Mouse (Mus musculus): ENCODE measurements around the gene Gigyf2. TPM values are rescaled to one million over a fixed set of nuclear protein-coding genes. Genes with fewer than 3 reads are reported as not detected.

The Gigyf2 gene
- polyA plus RNA-seq, 1 experiment from 2014 or later: 26.9 TPM

DNA sequence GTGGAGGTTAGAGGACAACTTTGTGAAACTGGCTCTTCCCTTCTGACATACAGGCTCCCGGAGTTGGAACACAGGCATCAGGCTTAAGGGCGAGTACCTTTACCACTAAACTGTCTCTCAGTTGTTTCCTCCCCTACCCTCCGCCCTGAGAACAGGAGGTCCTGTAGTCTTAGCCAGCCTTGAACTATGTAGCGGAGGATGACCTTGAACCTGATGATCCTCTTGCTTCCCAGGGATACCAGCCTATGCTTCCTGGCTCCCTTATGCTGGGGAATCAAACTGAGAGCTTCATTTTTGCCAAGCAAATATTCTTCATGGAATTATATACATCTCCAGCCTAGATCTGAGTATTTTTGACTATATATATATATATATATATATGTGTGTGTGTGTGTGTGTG, 5.0 kb downstream of the Gigyf2 start:
- no peak overlapping the region for H3K4me3 ChIP-seq (ENCODE audit: low read depth, low read length)
- H3K4me1 ChIP-seq (ENCODE audit: control insufficient read depth, insufficient read depth, low read length): peaks cover 3% of the 10 kb centered on the region; the same call in 1 of the 2 replicates
- H3K9me3 ChIP-seq (replicated peaks; ENCODE audit: control insufficient read depth, low read length): no peaks in the 10 kb centered on the region
- no peak for ATAC-seq (replicated peaks; ENCODE audit: insufficient number of reproducible peaks, low FRiP score, low TSS enrichment)
- H3K4me2 ChIP-seq: no peak overlapping the region
- no peaks in the 10 kb centered on the region for H3K36me3 ChIP-seq (ENCODE audit: control insufficient read depth, insufficient read depth, low read length)
- WGBS (ENCODE audit: insufficient replicate concordance): 90% methylated on average over 4 of the region's 4 CpGs
- H3K27me3 ChIP-seq (ENCODE audit: control insufficient read depth, insufficient read depth, low read length): no peaks in the 10 kb centered on the region
- H3K27ac ChIP-seq (ENCODE audit: low read depth, low read length): no peak overlapping the region
- no peak overlapping the region for H3K9ac ChIP-seq (ENCODE audit: low read depth, low read length)

GRCm38 (mm10) chr1:87350576-87350975, 23.8 kb downstream of the Gigyf2 start:
- Histone ChIP-seq H3K4me2 (no peak overlapping the region), H3K27me3 (ENCODE audit: control insufficient read depth, insufficient read depth, low read length) (no peaks in the 10 kb centered on the region), H3K27ac (ENCODE audit: low read depth, low read length) (no peak overlapping the region), H3K4me1 (ENCODE audit: control insufficient read depth, insufficient read depth, low read length) (no peaks in the 10 kb centered on the region), H3K36me3 (ENCODE audit: control insufficient read depth, insufficient read depth, low read length) (no peaks in the 10 kb centered on the region), H3K9me3 (replicated peaks; ENCODE audit: control insufficient read depth, low read length) (no peaks in the 10 kb centered on the region), H3K9ac (ENCODE audit: low read depth, low read length) (no peak overlapping the region), H3K4me3 (ENCODE audit: low read depth, low read length) (no peak overlapping the region)
- WGBS (ENCODE audit: insufficient replicate concordance): 87% methylated on average over 2 of the region's 2 CpGs
- no peak for ATAC-seq (replicated peaks; ENCODE audit: insufficient number of reproducible peaks, low FRiP score, low TSS enrichment)

- H3K4me3 ChIP-seq (ENCODE audit: low read depth, low read length): no peak overlapping the region
- ATAC-seq (replicated peaks; ENCODE audit: insufficient number of reproducible peaks, low FRiP score, low TSS enrichment): no peak
- H3K27ac ChIP-seq (ENCODE audit: low read depth, low read length): no peak overlapping the region
- 73% methylated on average over 1 of the region's 1 CpGs for WGBS (ENCODE audit: insufficient replicate concordance)
- no peak overlapping the region for H3K9ac ChIP-seq (ENCODE audit: low read depth, low read length)
- peaks cover 7% of the 10 kb centered on the region for H3K36me3 ChIP-seq (ENCODE audit: control insufficient read depth, insufficient read depth, low read length)
- no peaks in the 10 kb centered on the region for H3K4me1 ChIP-seq (ENCODE audit: control insufficient read depth, insufficient read depth, low read length)
- no peak overlapping the region for H3K4me2 ChIP-seq
- H3K27me3 ChIP-seq (ENCODE audit: control insufficient read depth, insufficient read depth, low read length): no peaks in the 10 kb centered on the region
- H3K9me3 ChIP-seq (replicated peaks; ENCODE audit: control insufficient read depth, low read length): no peaks in the 10 kb centered on the region
Measured at GRCm38 (mm10) chr1:87360276-87360675, 33.5 kb downstream of the Gigyf2 start.

DNA sequence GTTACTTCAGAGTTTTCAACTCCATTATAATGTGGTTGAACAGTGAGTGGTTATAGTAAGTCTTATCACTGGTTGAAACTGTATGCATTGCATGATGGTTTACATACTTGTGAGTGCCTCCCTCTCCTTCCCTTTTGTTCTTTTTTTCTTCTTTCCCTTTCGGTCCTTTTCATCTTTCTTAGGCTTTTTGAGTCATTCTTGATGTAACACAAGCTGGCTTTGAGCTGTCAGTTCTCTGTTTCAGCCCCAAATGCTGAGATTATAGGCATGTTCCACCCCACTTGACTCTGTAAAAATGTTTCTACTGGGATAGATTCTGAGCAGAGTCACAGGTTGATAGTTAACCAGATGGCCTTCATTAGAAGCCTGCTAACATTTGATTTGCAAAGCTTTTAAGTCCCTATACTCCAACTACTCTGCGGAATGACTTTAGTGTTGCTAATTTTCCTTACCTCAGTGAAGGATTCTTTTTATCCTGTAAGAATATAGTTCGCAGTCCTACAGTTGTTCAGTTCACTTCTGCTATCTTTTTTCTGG, 51.3 kb downstream of the Gigyf2 start:
- Histone ChIP-seq H3K4me1 (ENCODE audit: control insufficient read depth, insufficient read depth, low read length) (no peaks in the 10 kb centered on the region), H3K9ac (ENCODE audit: low read depth, low read length) (no peak overlapping the region), H3K9me3 (replicated peaks; ENCODE audit: control insufficient read depth, low read length) (no peaks in the 10 kb centered on the region), H3K4me2 (no peak overlapping the region), H3K27ac (ENCODE audit: low read depth, low read length) (no peak overlapping the region), H3K36me3 (ENCODE audit: control insufficient read depth, insufficient read depth, low read length) (peaks cover 7% of the 10 kb centered on the region; the same call in 1 of the 2 replicates), H3K4me3 (ENCODE audit: low read depth, low read length) (no peak overlapping the region), H3K27me3 (ENCODE audit: control insufficient read depth, insufficient read depth, low read length) (no peaks in the 10 kb centered on the region)
- 91% methylated on average over 3 of the region's 3 CpGs for WGBS (ENCODE audit: insufficient replicate concordance)
- no peak for ATAC-seq (replicated peaks; ENCODE audit: insufficient number of reproducible peaks, low FRiP score, low TSS enrichment)

DNA sequence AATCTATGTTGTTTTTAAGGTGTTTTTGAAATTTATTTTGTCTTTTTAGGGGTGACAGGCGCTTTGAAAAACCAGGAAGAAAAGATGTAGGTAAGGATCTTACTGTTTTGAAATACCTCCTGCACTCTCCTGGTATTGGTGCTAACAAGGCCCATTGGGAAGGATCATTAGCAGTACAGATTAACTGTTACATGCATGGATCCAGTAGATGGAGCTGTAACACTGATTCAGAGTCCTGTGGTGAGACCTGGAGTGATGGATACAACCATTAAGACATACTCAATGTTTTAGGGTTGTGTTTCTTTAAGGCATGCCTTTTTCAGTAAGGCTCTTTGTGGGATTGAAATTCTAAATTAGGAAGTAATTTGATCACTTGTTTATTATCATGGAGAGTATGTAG, 53.1 kb downstream of the Gigyf2 start:
- H3K9ac ChIP-seq (ENCODE audit: low read depth, low read length): no peak overlapping the region
- no peaks in the 10 kb centered on the region; the same call in 1 of the 2 replicates for H3K36me3 ChIP-seq (ENCODE audit: control insufficient read depth, insufficient read depth, low read length)
- no peak for ATAC-seq (replicated peaks; ENCODE audit: insufficient number of reproducible peaks, low FRiP score, low TSS enrichment)
- no peaks in the 10 kb centered on the region for H3K27me3 ChIP-seq (ENCODE audit: control insufficient read depth, insufficient read depth, low read length)
- no peak overlapping the region for H3K4me3 ChIP-seq (ENCODE audit: low read depth, low read length)
- no peak overlapping the region for H3K4me2 ChIP-seq
- no peaks in the 10 kb centered on the region for H3K9me3 ChIP-seq (replicated peaks; ENCODE audit: control insufficient read depth, low read length)
- WGBS (ENCODE audit: insufficient replicate concordance): 85% methylated on average over 1 of the region's 1 CpGs
- H3K27ac ChIP-seq (ENCODE audit: low read depth, low read length): no peak overlapping the region
- no peaks in the 10 kb centered on the region for H3K4me1 ChIP-seq (ENCODE audit: control insufficient read depth, insufficient read depth, low read length)

DNA sequence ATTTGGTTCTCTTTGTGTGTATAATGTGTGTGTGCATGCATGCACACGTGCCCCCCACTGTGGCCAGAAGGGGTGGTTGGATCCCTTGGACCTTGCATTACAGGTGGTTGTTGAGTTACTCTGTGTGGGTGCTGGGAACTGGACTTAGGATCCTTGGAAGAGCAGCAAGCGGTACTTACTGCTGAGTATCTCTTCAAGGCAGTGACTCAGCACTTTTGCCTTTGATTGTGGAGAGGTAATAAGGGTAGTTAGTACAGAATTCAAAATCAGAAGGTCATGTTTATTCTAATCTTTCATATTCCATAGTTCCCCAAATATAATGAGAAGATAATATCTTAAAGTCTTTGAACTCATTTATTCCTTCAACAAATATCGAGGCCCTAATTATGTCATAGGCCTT, 54.4 kb downstream of the Gigyf2 start:
- no peaks in the 10 kb centered on the region for H3K9me3 ChIP-seq (replicated peaks; ENCODE audit: control insufficient read depth, low read length)
- H3K36me3 ChIP-seq (ENCODE audit: control insufficient read depth, insufficient read depth, low read length): no peaks in the 10 kb centered on the region
- no peak overlapping the region for H3K4me2 ChIP-seq
- H3K27me3 ChIP-seq (ENCODE audit: control insufficient read depth, insufficient read depth, low read length): no peaks in the 10 kb centered on the region
- H3K4me3 ChIP-seq (ENCODE audit: low read depth, low read length): no peak overlapping the region
- 90% methylated on average over 3 of the region's 3 CpGs for WGBS (ENCODE audit: insufficient replicate concordance)
- no peak overlapping the region for H3K27ac ChIP-seq (ENCODE audit: low read depth, low read length)
- no peak overlapping the region for H3K9ac ChIP-seq (ENCODE audit: low read depth, low read length)
- H3K4me1 ChIP-seq (ENCODE audit: control insufficient read depth, insufficient read depth, low read length): no peaks in the 10 kb centered on the region
- no peak for ATAC-seq (replicated peaks; ENCODE audit: insufficient number of reproducible peaks, low FRiP score, low TSS enrichment)

- Histone ChIP-seq H3K4me1 (ENCODE audit: control insufficient read depth, insufficient read depth, low read length) (no peaks in the 10 kb centered on the region), H3K4me3 (ENCODE audit: low read depth, low read length) (no peak overlapping the region), H3K4me2 (no peak overlapping the region), H3K9me3 (replicated peaks; ENCODE audit: control insufficient read depth, low read length) (no peaks in the 10 kb centered on the region), H3K27ac (ENCODE audit: low read depth, low read length) (no peak overlapping the region), H3K27me3 (ENCODE audit: control insufficient read depth, insufficient read depth, low read length) (no peaks in the 10 kb centered on the region), H3K36me3 (ENCODE audit: control insufficient read depth, insufficient read depth, low read length) (peaks cover 3% of the 10 kb centered on the region), H3K9ac (ENCODE audit: low read depth, low read length) (no peak overlapping the region)
- no peak for ATAC-seq (replicated peaks; ENCODE audit: insufficient number of reproducible peaks, low FRiP score, low TSS enrichment)
- 65% methylated on average over 9 of the region's 9 CpGs for WGBS (ENCODE audit: insufficient replicate concordance)
Measured at GRCm38 (mm10) chr1:87386436-87387092, 59.8 kb downstream of the Gigyf2 start.

GRCm38 (mm10) chr1:87393444-87394195, 66.8 kb downstream of the Gigyf2 start:
- Histone ChIP-seq H3K9ac (ENCODE audit: low read depth, low read length) (no peak overlapping the region), H3K4me3 (ENCODE audit: low read depth, low read length) (no peak overlapping the region), H3K9me3 (replicated peaks; ENCODE audit: control insufficient read depth, low read length) (no peaks in the 10 kb centered on the region), H3K27me3 (ENCODE audit: control insufficient read depth, insufficient read depth, low read length) (no peaks in the 10 kb centered on the region), H3K4me2 (no peak overlapping the region), H3K27ac (ENCODE audit: low read depth, low read length) (no peak overlapping the region), H3K36me3 (ENCODE audit: control insufficient read depth, insufficient read depth, low read length) (peaks cover 5% of the 10 kb centered on the region), H3K4me1 (ENCODE audit: control insufficient read depth, insufficient read depth, low read length) (peaks cover 5% of the 10 kb centered on the region)
- 79% methylated on average over 3 of the region's 3 CpGs for WGBS (ENCODE audit: insufficient replicate concordance)
- ATAC-seq (replicated peaks; ENCODE audit: insufficient number of reproducible peaks, low FRiP score, low TSS enrichment): no peak
